Mouse (Mus musculus) olfactory bulb, adult 2 months (tissue): ENCODE data around the gene Grn. TPM values are rescaled to one million over a fixed set of nuclear protein-coding genes. Genes with fewer than 3 reads are reported as not detected.

Experiments used
- H3K27ac ChIP-seq: fragments of 200-500 bp; 2 replicates; pipeline ENCODE4 v1.5.1; 2012; ENCODE audit warnings: low read depth, low read length; ENCODE audit not compliant: insufficient read depth
- H3K4me1 ChIP-seq: fragments of 200-500 bp; 2 replicates; pipeline ENCODE4 v1.6.1; 2012; ENCODE audit warnings: low read length; ENCODE audit not compliant: control insufficient read depth, insufficient read depth
- H3K4me3 ChIP-seq: fragments of 200-500 bp; 2 replicates; pipeline ENCODE4 v1.5.1; 2012; ENCODE audit warnings: mild to moderate bottlenecking, low read depth, low read length, moderate library complexity; ENCODE audit not compliant: insufficient read depth
- CTCF ChIP-seq: fragments of 200-500 bp; IDR thresholded peaks from 2 replicates; pipeline ENCODE4 v1.5.1; 2012; ENCODE audit warnings: low read depth, mild to moderate bottlenecking, low read length, moderate library complexity; ENCODE audit not compliant: insufficient read depth
- POLR2A ChIP-seq: fragments of 200-500 bp; IDR thresholded peaks from 2 replicates; pipeline ENCODE4 v1.6.1; 2012; ENCODE audit warnings: mild to moderate bottlenecking, low read depth, low read length, moderate library complexity; ENCODE audit not compliant: insufficient read depth
- WGBS: fragments of 180-500 bp; shearing (Covaris S2); methylation state at CpG from one replicate; pipeline ENCODE4 v1.1.7; 2018; 5-methylcytosine and 5-hydroxymethylcytosine counted together
- polyA plus RNA-seq: library from polyadenylated mRNA; stranded (reverse); fragments of >200 nt; gene quantifications from 2 replicates; pipeline ENCODE4 v1.2.4, GENCODE M21; 2012; ENCODE audit warnings: low replicate concordance; ENCODE audit not compliant: missing spikeins, insufficient read depth, insufficient read length

Grn gene
- polyA plus RNA-seq, 1 experiment: not detected

DNA sequence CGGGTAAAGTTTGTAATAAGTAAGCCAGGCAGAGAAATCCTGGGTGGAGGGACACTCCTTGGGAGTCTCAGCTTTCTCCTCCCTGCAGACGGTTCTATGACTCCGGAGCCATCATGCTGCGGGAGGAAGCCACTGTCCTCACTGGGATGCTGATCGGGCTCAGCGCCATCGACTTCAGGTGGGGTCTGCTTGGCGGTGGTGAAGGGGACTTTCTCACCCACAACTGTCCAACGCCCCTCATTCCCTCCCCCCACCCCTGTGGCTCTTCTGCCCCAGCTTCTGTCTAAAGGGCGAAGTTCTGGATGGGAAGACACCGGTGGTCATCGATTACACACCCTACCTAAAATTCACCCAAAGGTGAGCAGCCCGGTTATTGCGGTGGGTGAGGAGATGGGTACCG is 31.0 kb upstream of the Grn start:
- no peak overlapping the region for H3K27ac ChIP-seq
- 42% methylated on average over 15 of the region's 15 CpGs for WGBS
- H3K4me3 ChIP-seq: no peak overlapping the region
- TF ChIP-seq POLR2A (no peak), CTCF (no peak)
- peaks cover 51% of the 10 kb centered on the region for H3K4me1 ChIP-seq

DNA sequence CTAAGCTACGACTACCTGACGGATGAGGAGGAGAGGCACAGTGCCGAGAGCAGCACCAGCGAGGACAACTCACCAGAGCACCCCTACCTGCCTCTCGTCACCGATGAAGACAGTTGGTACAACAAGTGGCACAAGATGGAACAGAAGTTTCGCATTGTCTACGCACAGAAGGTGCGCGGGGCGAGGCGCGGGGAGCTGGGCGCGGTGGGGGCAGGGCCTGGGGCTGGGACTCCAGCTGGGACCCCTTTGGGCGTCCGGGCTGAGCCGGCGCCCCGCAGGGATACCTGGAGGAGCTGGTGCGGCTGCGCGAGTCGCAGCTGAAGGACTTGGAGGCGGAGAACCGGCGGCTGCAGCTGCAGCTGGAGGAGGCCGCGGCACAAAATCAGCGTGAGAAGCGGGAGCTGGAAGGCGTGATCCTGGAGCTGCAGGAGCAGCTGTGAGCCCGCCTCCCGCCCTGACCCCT is 30.5 kb upstream of the Grn start:
- 14% methylated on average over 34 of the region's 34 CpGs for WGBS
- Histone ChIP-seq H3K4me1 (peaks cover 53% of the 10 kb centered on the region), H3K4me3 (no peak overlapping the region), H3K27ac (no peak overlapping the region)
- TF ChIP-seq POLR2A: no peak
- TF ChIP-seq CTCF: no peak

DNA sequence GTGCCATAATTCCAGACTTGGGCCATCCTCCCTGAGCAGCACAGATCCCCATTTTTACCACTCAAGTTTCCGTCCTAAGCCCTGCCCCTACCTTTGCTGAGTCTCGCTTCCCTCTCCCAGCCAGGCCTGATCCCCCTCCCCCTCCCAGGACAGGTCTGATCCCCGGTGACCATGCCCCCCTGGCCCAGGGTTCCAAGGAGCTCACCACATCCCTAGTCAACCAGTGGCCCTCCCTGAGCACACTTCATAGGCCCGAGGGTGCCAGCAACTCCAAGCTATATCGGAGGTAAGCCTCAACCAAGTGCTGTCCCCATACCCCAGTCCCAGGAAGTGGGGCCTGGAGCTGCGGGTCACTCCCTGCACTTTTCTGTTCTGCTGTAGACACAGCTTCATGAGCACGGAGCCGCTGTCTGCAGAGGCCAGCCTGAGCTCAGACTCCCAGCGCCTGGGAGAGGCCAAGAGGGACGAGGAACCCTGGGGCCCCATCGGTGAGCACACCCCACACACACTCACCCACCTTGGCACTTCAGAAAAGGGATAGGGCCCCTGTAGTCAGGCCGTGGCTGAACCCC is 29.5 kb upstream of the Grn start:
- TF ChIP-seq POLR2A: no peak
- TF ChIP-seq CTCF: no peak
- 41% methylated on average over 12 of the region's 12 CpGs for WGBS
- Histone ChIP-seq H3K4me3 (no peak overlapping the region), H3K27ac (peak overlapping the region; percentile 7; the same call in 1 of the 2 replicates), H3K4me1 (peaks cover 53% of the 10 kb centered on the region)

DNA sequence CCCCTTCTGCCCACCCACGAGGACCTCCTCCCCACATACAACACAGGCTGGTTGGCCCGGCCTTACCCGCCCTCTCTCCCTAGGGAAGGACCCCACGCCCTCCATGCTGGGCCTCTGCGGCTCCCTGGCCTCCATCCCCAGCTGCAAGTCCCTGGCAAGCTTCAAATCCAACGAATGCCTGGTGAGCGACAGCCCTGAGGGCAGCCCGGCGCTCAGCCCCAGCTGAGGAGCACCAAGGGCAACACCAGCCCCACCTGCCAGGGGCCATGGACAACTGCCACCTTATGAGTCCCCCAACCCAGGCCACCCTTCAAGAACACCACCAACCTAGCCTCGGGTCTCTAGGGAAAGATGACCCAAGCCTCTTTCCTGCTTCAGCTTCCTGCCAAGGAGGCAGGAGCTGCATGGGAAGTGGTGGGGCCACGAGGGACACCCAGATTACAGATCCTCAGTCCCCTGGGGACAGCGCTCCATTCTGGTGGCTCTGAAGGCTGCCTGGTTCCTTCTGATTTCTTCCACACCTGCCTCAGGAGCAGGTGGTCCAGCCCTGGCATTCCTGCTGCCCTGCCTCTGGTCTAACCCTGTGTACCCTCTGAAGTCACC is 28.1 kb upstream of the Grn start:
- 52% methylated on average over 12 of the region's 12 CpGs for WGBS

DNA sequence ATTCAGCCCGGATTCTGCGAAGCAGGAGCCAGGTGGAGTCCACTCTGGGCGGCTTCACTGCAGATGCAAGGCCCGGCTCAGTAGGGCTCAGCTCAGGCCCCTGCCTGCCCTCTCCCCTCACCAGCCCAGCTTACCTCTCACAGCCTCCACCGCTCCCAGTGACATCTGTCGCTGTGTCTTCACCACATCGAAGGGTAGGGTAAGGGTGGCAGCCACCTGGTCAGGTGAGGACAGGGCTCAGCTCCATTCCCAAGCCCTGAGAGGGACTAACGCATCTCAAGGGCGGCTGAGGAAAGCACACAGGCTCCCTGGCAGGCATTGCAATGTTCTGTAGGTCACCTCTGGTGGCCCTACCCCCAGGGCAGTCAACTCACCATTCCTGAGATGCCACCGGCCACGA is 26.5 kb upstream of the Grn start:
- 93% methylated on average over 11 of the region's 11 CpGs for WGBS
- H3K4me1 ChIP-seq: peaks cover 45% of the 10 kb centered on the region
- H3K4me3 ChIP-seq: no peak overlapping the region
- H3K27ac ChIP-seq: no peak overlapping the region
- TF ChIP-seq POLR2A (no peak), CTCF (no peak)

More for the DNA sequence above, 28.1 kb upstream of the Grn start:
- Histone ChIP-seq H3K4me3 (no peak overlapping the region), H3K4me1 (peaks cover 57% of the 10 kb centered on the region), H3K27ac (no peak overlapping the region)
- TF ChIP-seq CTCF (no peak), POLR2A (no peak)

DNA sequence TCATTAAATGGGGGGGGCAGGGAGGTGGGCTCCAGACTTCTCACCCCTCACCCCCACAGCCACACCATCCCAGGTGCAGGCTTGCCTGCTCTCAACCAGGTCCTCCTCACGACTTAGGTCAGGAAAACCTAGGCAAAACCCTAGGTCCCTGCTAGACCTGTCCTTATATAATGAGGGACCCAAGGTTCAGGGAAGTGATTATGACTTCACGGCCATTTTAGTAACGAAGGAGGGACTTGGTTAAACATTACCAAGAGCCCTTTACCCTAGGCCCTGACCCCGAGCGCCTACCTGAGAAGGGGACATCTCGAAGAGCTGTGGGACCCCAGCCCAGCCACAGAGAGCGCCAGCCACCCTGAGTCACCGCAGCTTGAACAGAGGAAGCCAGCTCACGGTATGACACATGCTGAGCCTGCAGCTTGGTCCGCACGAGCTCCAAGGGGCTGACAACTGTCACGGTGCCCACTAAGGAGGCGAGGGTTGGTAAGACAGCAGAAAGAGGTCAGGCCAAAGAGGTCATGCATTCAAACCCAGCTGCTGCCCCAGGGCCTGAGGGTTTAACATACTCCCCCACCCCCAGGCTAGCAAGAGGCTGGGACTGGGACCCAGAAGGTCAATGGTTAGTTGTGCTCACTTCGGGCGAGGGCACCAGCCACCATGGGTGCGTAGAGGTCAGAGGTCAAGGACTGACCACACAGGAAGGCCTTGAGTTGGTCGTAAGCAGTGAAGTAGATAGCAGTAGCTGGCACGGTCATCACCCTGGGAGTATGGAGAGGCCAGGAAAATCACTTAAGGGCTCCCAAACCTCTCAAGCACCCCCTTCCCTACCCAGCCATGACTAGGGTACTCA is 25.7 kb upstream of the Grn start:
- Histone ChIP-seq H3K4me3 (no peak overlapping the region), H3K27ac (no peak overlapping the region), H3K4me1 (peaks cover 41% of the 10 kb centered on the region)
- TF ChIP-seq POLR2A: no peak
- TF ChIP-seq CTCF: no peak
- 73% methylated on average over 18 of the region's 18 CpGs for WGBS

DNA sequence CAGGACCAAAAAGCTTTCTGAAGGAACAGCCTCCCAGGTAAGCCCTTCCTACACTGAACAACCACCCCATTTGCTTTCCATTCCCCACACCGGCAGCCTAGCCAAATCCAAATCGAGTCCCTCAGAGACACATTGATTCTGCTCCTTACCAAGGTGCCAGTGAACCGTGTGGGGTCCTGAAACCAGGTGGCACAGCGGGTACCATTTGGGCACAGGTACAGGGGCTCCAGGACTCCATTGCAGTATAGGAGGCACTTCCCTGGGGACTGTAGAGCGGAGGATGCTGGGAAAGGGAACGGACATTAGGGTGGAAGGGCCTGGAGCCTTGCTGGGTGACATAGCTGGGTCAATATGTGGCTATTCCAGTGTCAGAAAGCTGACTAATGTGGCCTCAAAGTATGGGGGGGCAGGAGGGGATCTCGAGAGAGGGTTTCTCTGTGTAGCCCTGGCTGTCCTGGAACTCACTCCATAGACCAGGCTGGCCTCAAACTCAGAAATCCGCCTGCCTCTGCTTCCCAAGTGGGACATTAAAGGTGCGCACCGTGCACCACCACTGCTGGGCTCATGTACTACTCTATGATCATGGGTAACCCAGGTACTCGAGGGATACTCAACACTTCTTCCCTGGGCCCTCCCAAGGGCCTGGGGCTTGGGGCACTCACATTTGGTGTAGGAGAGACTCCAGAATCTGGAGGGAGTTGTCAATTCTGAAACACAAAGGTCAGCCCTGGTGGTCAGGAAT is 24.4 kb upstream of the Grn start:
- Histone ChIP-seq H3K4me3 (peak overlapping the region; percentile 78; the same call in 1 of the 2 replicates), H3K4me1 (peaks cover 29% of the 10 kb centered on the region), H3K27ac (no peak overlapping the region)
- 85% methylated on average over 11 of the region's 11 CpGs for WGBS
- TF ChIP-seq CTCF: no peak

DNA sequence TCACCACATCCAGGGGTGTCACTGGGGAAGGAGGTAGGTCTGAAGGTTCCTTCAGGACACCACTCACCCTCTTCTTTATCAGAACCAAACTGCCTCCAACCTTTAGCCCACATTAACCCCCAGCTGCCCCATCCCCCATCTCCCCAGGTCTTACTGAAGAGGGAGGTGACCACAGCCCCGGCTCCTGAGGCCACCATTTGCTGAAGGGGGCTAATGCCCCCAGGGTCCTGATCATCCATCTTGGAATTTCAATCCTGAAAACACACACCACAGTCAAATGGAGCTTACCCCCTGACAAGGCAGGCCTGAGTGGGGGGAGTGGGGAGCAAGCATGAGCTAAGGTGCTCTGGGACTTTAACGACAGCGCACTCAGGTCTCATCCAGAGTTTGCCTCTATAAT is 23.7 kb upstream of the Grn start:
- peak overlapping the region; percentile 78 for H3K4me3 ChIP-seq
- peak overlapping the region; percentile 69; the same call in 1 of the 2 replicates for H3K27ac ChIP-seq
- peaks cover 27% of the 10 kb centered on the region for H3K4me1 ChIP-seq
- TF ChIP-seq POLR2A: no peak
- TF ChIP-seq CTCF: no peak
- WGBS: 9% methylated on average over 3 of the region's 3 CpGs

DNA sequence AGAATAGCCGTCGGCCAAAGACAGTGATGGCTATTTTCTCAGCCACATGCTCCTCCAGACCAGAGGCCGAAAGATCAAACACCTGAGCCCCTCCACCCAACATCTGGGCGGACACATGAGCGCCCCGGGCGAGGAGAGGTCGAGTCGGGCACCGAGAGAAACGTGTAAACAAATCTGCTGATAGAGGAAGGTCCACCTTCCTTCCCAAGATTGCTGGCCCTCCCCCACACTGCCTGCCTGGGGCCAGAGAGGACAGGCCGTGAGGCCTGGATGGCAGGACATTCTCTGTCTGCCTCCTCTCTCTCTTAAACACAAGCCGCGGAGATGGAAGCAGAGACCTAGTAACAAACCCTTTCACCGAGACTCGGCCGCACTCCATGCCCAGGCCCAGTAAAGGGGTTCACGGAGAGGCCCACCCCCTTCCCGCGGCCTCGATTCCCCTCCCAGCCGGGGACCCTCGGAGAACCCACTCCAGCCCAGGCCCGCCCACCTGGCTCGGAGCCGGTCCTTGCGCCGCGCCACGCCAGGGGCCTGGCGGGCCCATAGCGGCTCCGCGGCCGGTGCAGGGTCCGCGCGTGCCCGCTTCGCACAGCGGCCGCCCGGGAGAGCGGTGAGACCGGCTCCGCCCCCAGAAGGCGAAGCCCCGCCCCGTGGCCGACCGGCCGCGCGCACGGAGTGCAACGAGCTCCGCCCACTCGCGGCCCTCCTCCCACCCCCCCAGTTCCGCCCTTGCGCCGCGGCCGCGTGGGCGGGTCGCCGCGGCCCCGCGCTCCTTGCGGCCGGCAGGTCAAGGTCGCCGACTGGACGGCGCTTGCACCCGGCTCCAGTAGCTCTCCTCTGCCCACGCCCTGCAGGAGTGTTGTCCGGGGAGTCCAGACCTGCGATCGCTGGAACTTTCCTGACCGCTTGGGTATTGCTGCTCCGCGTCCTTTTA is 22.9 kb upstream of the Grn start:
- WGBS: under 1% methylated on average over 83 of the region's 85 CpGs
- TF ChIP-seq CTCF: no peak
- TF ChIP-seq POLR2A: peak; percentile 76
- Histone ChIP-seq H3K4me1 (peaks cover 25% of the 10 kb centered on the region), H3K27ac (peak overlapping the region; percentile 80), H3K4me3 (peak overlapping the region; percentile 78)
